Mouse (Mus musculus) lung, postnatal 0 days (tissue): ENCODE measurements around the gene Acsm1. TPM values are rescaled to one million over a fixed set of nuclear protein-coding genes. Genes with fewer than 3 reads are reported as not detected.

Experiments
- ATAC-seq: fragments of 200-750 bp; cut with Nextera tagmentation; 2 replicates; pipeline ENCODE4 v1.8.0; 2017; ENCODE audit warnings: moderate library complexity
- DNase-seq: peaks from one replicate; pipeline ENCODE4 v3.0.0-alpha.2; 2016; ENCODE audit warnings: low spot score
- H3K27ac ChIP-seq: fragments of 300-500 bp; sonication (generic); 2 replicates; pipeline ENCODE4 v1.5.1; 2014; ENCODE audit warnings: antibody characterized with exemption, mild to moderate bottlenecking, low read length, mixed read lengths
- H3K27me3 ChIP-seq: fragments of 300-500 bp; sonication (generic); replicated peaks from 2 replicates; pipeline ENCODE4 v1.6.1; 2014; ENCODE audit warnings: low read length, mixed read lengths; ENCODE audit not compliant: insufficient read depth
- H3K36me3 ChIP-seq: fragments of 300-500 bp; sonication (generic); 2 replicates; pipeline ENCODE4 v1.6.1; 2014; ENCODE audit warnings: low read length, mixed read lengths; ENCODE audit not compliant: insufficient read depth
- H3K4me1 ChIP-seq: fragments of 300-500 bp; sonication (generic); 2 replicates; pipeline ENCODE4 v1.6.1; 2014; ENCODE audit warnings: antibody characterized with exemption, low read depth, low read length, mixed read lengths; ENCODE audit not compliant: insufficient read depth
- H3K4me2 ChIP-seq: fragments of 300-500 bp; sonication (generic); replicated peaks from 2 replicates; pipeline ENCODE4 v1.6.1; 2014; ENCODE audit warnings: low read depth, mild to moderate bottlenecking, low read length, moderate library complexity, mixed read lengths
- H3K4me3 ChIP-seq: fragments of 300-500 bp; sonication (generic); 2 replicates; pipeline ENCODE4 v1.5.1; 2014; ENCODE audit warnings: low read depth, low read length
- H3K9ac ChIP-seq: fragments of 300-500 bp; sonication (generic); replicated peaks from 2 replicates; pipeline ENCODE4 v1.6.1; 2014; ENCODE audit warnings: low read depth, mild to moderate bottlenecking
- H3K9me3 ChIP-seq: fragments of 300-500 bp; sonication (generic); 2 replicates; pipeline ENCODE4 v1.6.1; 2016; ENCODE audit warnings: low read length, mixed read lengths
- CTCF ChIP-seq: IDR thresholded peaks from 2 replicates; pipeline ENCODE4 v1.5.1; 2016; ENCODE audit warnings: antibody characterized with exemption, mild to moderate bottlenecking
- EP300 ChIP-seq: IDR thresholded peaks from 2 replicates; pipeline ENCODE4 v1.6.1; 2016; ENCODE audit warnings: antibody characterized with exemption, mild to moderate bottlenecking, control low read depth
- WGBS: fragments of 180-500 bp; shearing (Covaris S2); extraction: QIAGEN DNeasy Blood & Tissue Kit; methylation state at CpG from one replicate; pipeline ENCODE4 v1.1.7; 2014; 5-methylcytosine and 5-hydroxymethylcytosine counted together
- polyA plus RNA-seq: library from polyadenylated mRNA; unstranded; fragments of >200 nt; fragmentation: Nextera tagmentation; extraction: Ambion mirVana; gene quantifications from 2 replicates; pipeline ENCODE4 v1.2.1, GENCODE M21; 2015

Gene Acsm1
- polyA plus RNA-seq, 1 experiment from 2014 or later: 3.6 TPM

DNA sequence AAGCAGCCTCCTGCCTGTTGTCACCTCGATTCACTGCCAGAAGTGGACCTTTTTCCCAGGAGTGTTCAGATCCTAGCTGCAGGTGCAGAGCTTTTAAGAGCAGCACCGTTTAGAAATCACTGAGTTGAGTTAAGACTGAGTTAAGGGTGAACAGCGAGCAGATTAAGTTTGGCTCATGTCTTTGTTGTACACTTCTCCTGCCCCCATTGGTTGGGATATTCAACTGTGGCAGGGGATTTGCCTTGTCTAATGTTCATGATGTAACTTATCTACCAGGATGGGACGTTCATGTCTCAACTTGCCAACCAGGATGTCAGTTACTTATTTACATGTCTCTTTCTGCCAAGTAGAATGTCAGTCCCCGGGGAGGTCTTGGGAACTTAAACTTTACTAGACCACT is 35.5 kb downstream of the Acsm1 start:
- no peak for TF ChIP-seq EP300
- no peak for TF ChIP-seq CTCF
- no peak for ATAC-seq
- no peaks in the 10 kb centered on the region for H3K9me3 ChIP-seq
- WGBS: 70% methylated on average over 5 of the region's 5 CpGs
- no peaks in the 10 kb centered on the region for H3K4me1 ChIP-seq
- H3K36me3 ChIP-seq: no peaks in the 10 kb centered on the region
- H3K27ac ChIP-seq: no peak overlapping the region
- H3K4me2 ChIP-seq: no peak overlapping the region
- DNase-seq: no peak
- H3K4me3 ChIP-seq: no peak overlapping the region
- H3K9ac ChIP-seq: no peak overlapping the region
- no peaks in the 10 kb centered on the region for H3K27me3 ChIP-seq

GRCm38 (mm10) chr7:119667893-119668292 is 61.1 kb downstream of the Acsm1 start:
- 79% methylated on average over 3 of the region's 3 CpGs for WGBS

GRCm38 (mm10) chr7:119670395-119670794 is 63.6 kb downstream of the Acsm1 start:
- H3K27me3 ChIP-seq: no peaks in the 10 kb centered on the region
- no peak for TF ChIP-seq CTCF
- no peak for TF ChIP-seq EP300
- no peak overlapping the region for H3K4me3 ChIP-seq
- H3K4me1 ChIP-seq: no peaks in the 10 kb centered on the region
- DNase-seq: no peak
- H3K4me2 ChIP-seq: no peak overlapping the region
- no peak overlapping the region for H3K9ac ChIP-seq
- H3K9me3 ChIP-seq: no peaks in the 10 kb centered on the region
- H3K27ac ChIP-seq: no peak overlapping the region
- ATAC-seq: no peak
- 64% methylated on average over 5 of the region's 5 CpGs for WGBS
- no peaks in the 10 kb centered on the region for H3K36me3 ChIP-seq

More at GRCm38 (mm10) chr7:119667893-119668292, 61.1 kb downstream of the Acsm1 start:
- Histone ChIP-seq H3K4me3 (no peak overlapping the region), H3K27me3 (no peaks in the 10 kb centered on the region), H3K9ac (no peak overlapping the region), H3K4me1 (no peaks in the 10 kb centered on the region), H3K27ac (no peak overlapping the region), H3K9me3 (no peaks in the 10 kb centered on the region), H3K4me2 (no peak overlapping the region), H3K36me3 (no peaks in the 10 kb centered on the region)
- ATAC-seq (no peak), DNase-seq (no peak)
- TF ChIP-seq CTCF (no peak), EP300 (no peak)

GRCm38 (mm10) chr7:119670925-119671324 is 64.1 kb downstream of the Acsm1 start:
- no peak for DNase-seq
- no peaks in the 10 kb centered on the region for H3K27me3 ChIP-seq
- TF ChIP-seq CTCF (peak; percentile 49), EP300 (no peak)
- H3K4me3 ChIP-seq: no peak overlapping the region
- WGBS: 50% methylated on average over 6 of the region's 6 CpGs
- H3K4me2 ChIP-seq: no peak overlapping the region
- no peaks in the 10 kb centered on the region for H3K36me3 ChIP-seq
- H3K9me3 ChIP-seq: no peaks in the 10 kb centered on the region
- H3K27ac ChIP-seq: no peak overlapping the region
- H3K9ac ChIP-seq: no peak overlapping the region
- H3K4me1 ChIP-seq: no peaks in the 10 kb centered on the region
- no peak for ATAC-seq

GRCm38 (mm10) chr7:119673465-119673864 is 66.6 kb downstream of the Acsm1 start:
- DNase-seq: peak; percentile 72
- no peaks in the 10 kb centered on the region for H3K4me1 ChIP-seq
- no peak overlapping the region for H3K9ac ChIP-seq
- H3K27me3 ChIP-seq: no peaks in the 10 kb centered on the region
- H3K4me2 ChIP-seq: no peak overlapping the region
- no peak overlapping the region for H3K4me3 ChIP-seq
- no peak for TF ChIP-seq EP300
- peak; percentile 87 for TF ChIP-seq CTCF
- 14% methylated on average over 6 of the region's 6 CpGs for WGBS
- H3K27ac ChIP-seq: no peak overlapping the region
- ATAC-seq: peak; percentile 48
- H3K36me3 ChIP-seq: no peaks in the 10 kb centered on the region
- no peaks in the 10 kb centered on the region for H3K9me3 ChIP-seq

- no peak for DNase-seq
- no peaks in the 10 kb centered on the region for H3K27me3 ChIP-seq
- no peak for TF ChIP-seq CTCF
- no peak for TF ChIP-seq EP300
- H3K9me3 ChIP-seq: no peaks in the 10 kb centered on the region
- 57% methylated on average over 8 of the region's 8 CpGs for WGBS
- no peak overlapping the region for H3K9ac ChIP-seq
- H3K27ac ChIP-seq: no peak overlapping the region
- H3K4me3 ChIP-seq: no peak overlapping the region
- no peak overlapping the region for H3K4me2 ChIP-seq
- H3K4me1 ChIP-seq: no peaks in the 10 kb centered on the region
- H3K36me3 ChIP-seq: no peaks in the 10 kb centered on the region
- ATAC-seq: no peak
Measured at GRCm38 (mm10) chr7:119680107-119680506, 73.3 kb downstream of the Acsm1 start.

GRCm38 (mm10) chr7:119682699-119683098 is 75.9 kb downstream of the Acsm1 start:
- Histone ChIP-seq H3K9me3 (no peaks in the 10 kb centered on the region), H3K9ac (no peak overlapping the region), H3K4me1 (no peaks in the 10 kb centered on the region), H3K27me3 (no peaks in the 10 kb centered on the region), H3K4me2 (no peak overlapping the region), H3K27ac (no peak overlapping the region), H3K4me3 (no peak overlapping the region), H3K36me3 (no peaks in the 10 kb centered on the region)
- TF ChIP-seq EP300: no peak
- TF ChIP-seq CTCF: no peak
- 39% methylated on average over 4 of the region's 4 CpGs for WGBS
- ATAC-seq (no peak), DNase-seq (no peak)
